In genomic region chr2:68412149-68412548, GRCm38 (mm10) we compare ENCODE assay signal across 22 mouse cellular contexts. TPM values are rescaled to one million over a fixed set of nuclear protein-coding genes. Genes with fewer than 3 reads are reported as not detected.
DNase-seq lines count a peak whose midpoint lies in the region; ATAC-seq and TF ChIP-seq lines count a peak whose summit lies in the region.
"Had no signal": no experiment of that assay in that cellular context is flagged by ENCODE, and none has a peak within 500 bp of the region (broad histone marks: within the 10 kb centered on the region; RNA-seq: fewer than 3 reads in every experiment).

No protein-coding gene starts in this region.

- no peak for TF ChIP-seq CTCF in olfactory bulb, adult 2 months (IDR thresholded peaks at IDR 0.05; ENCODE audit: insufficient read depth, low read depth, low read length)

- DNase-seq in heart, embryonic 10.5 days (ENCODE audit: low spot score), result no peak
- DNase-seq in heart, postnatal 10 days, result no peak
- no peak for DNase-seq in kidney, adult 8-10 months
- peak; percentile 77 for DNase-seq in brain, adult 2 months (ENCODE audit: low read depth, low spot score)
- DNase-seq in cerebellum, postnatal 36 days, result no peak
- DNase-seq: adrenal gland, postnatal 36 days; B cell, adult 2 months; cerebellum, adult 18-20 months; cerebellum, postnatal 25 days; gastrocnemius, postnatal 36 days; left cerebral cortex, postnatal 4 days; liver, postnatal 0 days; lung, postnatal 10 days; spleen, adult 18-20 months; thymus, adult 18-20 months; thymus, postnatal 4 days had no signal

- H3K9me3 ChIP-seq in heart, embryonic 10.5 days, result no peaks in the 10 kb centered on the region
- no peaks in the 10 kb centered on the region for H3K9me3 ChIP-seq in kidney, embryonic 15.5 days (replicated peaks)
- H3K9me3 ChIP-seq: embryonic facial prominence, embryonic 10.5 days; midbrain, embryonic 12.5 days had no signal

- H3K4me2 ChIP-seq in kidney, embryonic 15.5 days, result no peak overlapping the region
- H3K4me2 ChIP-seq: hindbrain, embryonic 14.5 days; midbrain, embryonic 12.5 days had no signal

- no peaks in the 10 kb centered on the region for H3K27me3 ChIP-seq in heart, embryonic 10.5 days (ENCODE audit: insufficient read depth, poor library complexity, severe bottlenecking)
- no peaks in the 10 kb centered on the region for H3K27me3 ChIP-seq in kidney, embryonic 15.5 days
- H3K27me3 ChIP-seq: midbrain, embryonic 12.5 days had no signal

- H3K27ac ChIP-seq in heart, embryonic 10.5 days, result peak overlapping the region; percentile 74
- peak overlapping the region; percentile 64 for H3K27ac ChIP-seq in kidney, embryonic 15.5 days
- peak overlapping the region; percentile 28; the same call in 1 of the 2 replicates for H3K27ac ChIP-seq in olfactory bulb, adult 2 months (ENCODE audit: insufficient read depth, low read depth, low read length)
- H3K27ac ChIP-seq: embryonic facial prominence, embryonic 10.5 days; hindbrain, embryonic 14.5 days; midbrain, embryonic 12.5 days had no signal

- 0 out of 2 replicates have a peak, but pooled peaks cover 4% of the 10 kb centered on the region for H3K36me3 ChIP-seq in heart, embryonic 10.5 days
- no peaks in the 10 kb centered on the region for H3K36me3 ChIP-seq in kidney, embryonic 15.5 days
- H3K36me3 ChIP-seq: embryonic facial prominence, embryonic 10.5 days; midbrain, embryonic 12.5 days had no signal

- no peak for TF ChIP-seq POLR2A in olfactory bulb, adult 2 months (IDR thresholded peaks at IDR 0.05; ENCODE audit: insufficient read depth, low read depth, low read length)

- ATAC-seq in kidney, embryonic 15.5 days (replicated peaks; ENCODE audit: low FRiP score), result no peak
- ATAC-seq: forebrain, embryonic 14.5 days; liver, postnatal 0 days had no signal

- peaks cover 77% of the 10 kb centered on the region for H3K4me1 ChIP-seq in heart, embryonic 10.5 days
- H3K4me1 ChIP-seq in kidney, embryonic 15.5 days, result peaks cover 49% of the 10 kb centered on the region
- peaks cover 20% of the 10 kb centered on the region for H3K4me1 ChIP-seq in olfactory bulb, adult 2 months (ENCODE audit: control insufficient read depth, insufficient read depth, low read length)

- no peak overlapping the region for H3K9ac ChIP-seq in kidney, embryonic 15.5 days
- H3K9ac ChIP-seq: hindbrain, embryonic 14.5 days; liver, postnatal 0 days; midbrain, embryonic 12.5 days had no signal

- 50% methylated on average over 5 of the region's 5 CpGs for WGBS in heart, embryonic 10.5 days
- WGBS in kidney, embryonic 15.5 days, result 84% methylated on average over 5 of the region's 5 CpGs
- WGBS in olfactory bulb, adult 2 months, result 54% methylated on average over 5 of the region's 5 CpGs

- no peak overlapping the region for H3K4me3 ChIP-seq in heart, embryonic 10.5 days
- no peak overlapping the region for H3K4me3 ChIP-seq in kidney, embryonic 15.5 days (replicated peaks)
- no peak overlapping the region for H3K4me3 ChIP-seq in olfactory bulb, adult 2 months (ENCODE audit: insufficient read depth, low read depth, low read length)
- H3K4me3 ChIP-seq: embryonic facial prominence, embryonic 10.5 days; midbrain, embryonic 12.5 days had no signal

- intact Hi-C loops in heart, postnatal 10 days (cut with DNase I), result no loop called here

RNA-seq across cellular contexts. Expression of gene Stk39, which starts 59.9 kb away (rescaled TPM):
- polyA plus RNA-seq in heart, embryonic 10.5 days (2016; fragmentation: Nextera tagmentation; extraction: Ambion mirVana), result 45.2 and 51.3 TPM in 2 replicates
- 100 to 1,000 TPM; 111 to 145 TPM for total RNA-seq in heart, postnatal 10 days (2021)
- 19.9 and 20.0 TPM in 2 replicates for polyA plus RNA-seq in kidney, embryonic 15.5 days (2015; fragmentation: Nextera tagmentation; extraction: Ambion mirVana)
- not detected in 2 replicates for polyA plus RNA-seq in olfactory bulb, adult 2 months (2012; ENCODE audit: insufficient read depth, insufficient read length, low replicate concordance, missing spikeins)
